Mouse (Mus musculus) activated CD4-positive, CD25-positive, alpha-beta regulatory T cell, adult 4 months (primary cell): Measurements from ENCODE around the gene Hist1h3c. TPM values are rescaled to one million over a fixed set of nuclear protein-coding genes. Genes with fewer than 3 reads are reported as not detected.
"Not testable (repeated sequence)": the region's sequence is repeated elsewhere in the genome, so short reads cannot be mapped to it uniquely, and the experiment has no call there.

Experiments used
- ATAC-seq: one replicate; pipeline ENCODE4 v1.8.0; 2017
- polyA plus RNA-seq, 2 experiments: library from polyadenylated mRNA; unstranded; fragments of 100-300 nt; shearing (Covaris generic); gene quantifications; one replicate each; pipeline ENCODE4 v1.2.1; 2017

Gene Hist1h3c
- polyA plus RNA-seq, 2 experiments from 2014 or later = 2.4 TPM; not detected in 1

- peak; percentile 86 for ATAC-seq
Observed at GRCm38 (mm10) chr13:23739069-23739921, 6.1 kb downstream of the Hist1h3c start.

GRCm38 (mm10) chr13:23738677-23739068 lies 6.7 kb downstream of the Hist1h3c start, which contains the start of gene Hist1h1c:
TSS of gene Hist1h1c (plus strand) at chr13:23738808.
- ATAC-seq = peak; percentile 72

- ATAC-seq = no peak
Observed at GRCm38 (mm10) chr13:23738041-23738440, 7.4 kb downstream of the Hist1h3c start.

GRCm38 (mm10) chr13:23737091-23737490 lies 8.3 kb downstream of the Hist1h3c start:
- no peak for ATAC-seq

- ATAC-seq = peak; percentile 75
Observed at GRCm38 (mm10) chr13:23732156-23732804, 13.1 kb downstream of the Hist1h3c start.

- ATAC-seq = no peak
Observed at GRCm38 (mm10) chr13:23730479-23730878, 14.9 kb downstream of the Hist1h3c start.

GRCm38 (mm10) chr13:23729706-23730105 lies 15.7 kb downstream of the Hist1h3c start:
- no peak for ATAC-seq

GRCm38 (mm10) chr13:23729192-23729525 lies 16.2 kb downstream of the Hist1h3c start:
- peak; percentile 65 for ATAC-seq

- ATAC-seq = no peak
Observed at GRCm38 (mm10) chr13:23728472-23729191, 16.8 kb downstream of the Hist1h3c start.

GRCm38 (mm10) chr13:23725213-23725612 lies 20.2 kb downstream of the Hist1h3c start:
- no peak for ATAC-seq

GRCm38 (mm10) chr13:23724239-23724638 lies 21.2 kb downstream of the Hist1h3c start:
- no peak for ATAC-seq

- ATAC-seq = not testable (repeated sequence)
Observed at GRCm38 (mm10) chr13:23717593-23718245, 27.7 kb downstream of the Hist1h3c start.

GRCm38 (mm10) chr13:23717176-23717575 lies 28.2 kb downstream of the Hist1h3c start:
- ATAC-seq = no peak

- no peak for ATAC-seq
Observed at GRCm38 (mm10) chr13:23716261-23717042, 28.9 kb downstream of the Hist1h3c start.

GRCm38 (mm10) chr13:23710374-23711089 lies 34.9 kb downstream of the Hist1h3c start, which contains the start of gene Hfe:
TSS of gene Hfe (minus strand) at chr13:23710854.
- peak; percentile 87 for ATAC-seq

GRCm38 (mm10) chr13:23709714-23710373 lies 35.6 kb downstream of the Hist1h3c start:
- peak; percentile 41 for ATAC-seq

- no peak for ATAC-seq
Observed at GRCm38 (mm10) chr13:23708654-23709053, 36.7 kb downstream of the Hist1h3c start.

GRCm38 (mm10) chr13:23708041-23708440 lies 37.4 kb downstream of the Hist1h3c start:
- ATAC-seq = no peak

- ATAC-seq = no peak
Observed at GRCm38 (mm10) chr13:23706771-23707170, 38.6 kb downstream of the Hist1h3c start.

- no peak for ATAC-seq
Observed at GRCm38 (mm10) chr13:23705751-23706356, 39.5 kb downstream of the Hist1h3c start.
